Mouse (Mus musculus): ENCODE measurements around the gene Tomm34.

The Tomm34 gene

DNA sequence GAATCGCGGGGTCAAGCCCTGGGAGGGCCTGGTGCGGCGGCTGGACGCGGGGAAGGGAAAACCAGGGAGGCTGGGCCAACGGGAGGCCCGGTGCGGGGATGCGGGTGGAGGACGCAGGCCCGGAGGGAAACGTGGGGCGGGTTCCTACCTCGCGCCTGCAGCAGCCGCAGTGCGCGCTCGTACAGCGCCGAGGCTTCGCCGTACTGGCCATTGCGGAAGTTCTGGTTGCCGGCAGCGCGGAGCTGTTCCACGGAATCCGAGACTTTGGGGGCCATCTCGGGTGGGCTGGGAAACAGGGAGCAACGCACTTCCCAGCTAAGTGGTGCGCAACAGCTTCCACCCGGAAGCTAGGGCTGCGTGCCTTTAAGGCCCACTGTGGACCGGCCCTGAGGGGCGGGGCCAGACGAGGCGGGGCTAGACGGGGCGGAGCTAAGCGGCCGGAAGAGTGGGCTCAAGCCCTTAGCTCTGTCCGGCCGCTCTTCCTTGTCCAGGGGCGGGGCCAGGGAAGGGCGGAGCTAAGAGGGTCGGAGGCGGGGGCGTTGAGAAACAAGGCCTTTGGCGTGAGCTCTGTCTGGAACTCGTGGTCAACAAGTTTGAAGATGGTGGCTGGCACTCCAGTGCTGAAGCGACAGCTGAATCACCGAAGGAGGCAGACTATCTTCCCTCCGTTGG, at the start of gene Tomm34:
TSS of gene Tomm34 (minus strand) at position 405 of the 672 bp plus-strand sequence.
- DNase-seq = peak; percentile 95

GRCm38 (mm10) chr2:164119503-164119902, 48.5 kb upstream of the Tomm34 start:
- no peak for DNase-seq

- no peak for DNase-seq
These were observed 44.6 kb upstream of the Tomm34 start for GRCm38 (mm10) chr2:164115531-164115930.

- no peak for DNase-seq
These were observed 43.1 kb upstream of the Tomm34 start for GRCm38 (mm10) chr2:164114051-164114450.

- DNase-seq = no peak
These were observed 40.6 kb upstream of the Tomm34 start for GRCm38 (mm10) chr2:164111546-164111945.

- DNase-seq = no peak
These were observed 37.5 kb upstream of the Tomm34 start for GRCm38 (mm10) chr2:164108501-164108900.

DNA sequence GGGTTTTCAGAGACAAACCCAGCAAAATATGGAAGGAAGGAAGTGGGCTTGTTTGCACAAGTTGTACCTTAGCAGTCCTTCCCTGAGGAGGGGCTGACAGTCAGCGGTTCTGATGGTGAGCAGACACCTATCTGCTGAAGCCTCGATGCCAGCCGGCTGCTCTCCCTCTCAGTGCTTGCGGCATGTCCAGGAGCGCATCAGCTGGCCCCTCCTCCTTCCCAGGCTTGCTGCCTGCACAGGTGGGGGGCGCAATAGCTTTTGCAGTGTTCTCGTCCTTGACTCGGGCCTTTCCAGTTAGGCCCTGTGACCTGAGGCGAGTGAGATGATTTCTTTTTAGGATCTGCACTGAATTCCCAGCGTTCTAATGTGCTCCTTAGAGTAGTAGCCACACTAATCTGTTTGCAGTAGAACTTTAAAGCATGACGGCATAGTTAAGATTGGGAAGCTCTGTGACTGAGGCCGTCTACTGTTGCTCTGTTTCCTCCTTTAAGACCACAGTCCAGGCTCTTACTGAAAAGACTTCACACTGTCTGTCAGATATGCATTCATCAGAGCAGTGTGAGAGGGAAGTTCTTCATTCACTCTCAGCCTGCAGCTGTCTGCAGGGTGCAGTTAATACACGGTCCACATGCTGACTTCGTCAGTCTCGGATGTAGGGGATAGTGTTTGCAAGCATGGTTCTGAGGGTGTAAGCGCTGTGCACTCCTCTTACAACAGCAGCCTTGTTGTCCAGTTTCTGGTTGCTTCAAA, 36.3 kb upstream of the Tomm34 start:
- DNase-seq = no peak

GRCm38 (mm10) chr2:164106287-164107035, 35.5 kb upstream of the Tomm34 start:
- DNase-seq = no peak

- peak; percentile 32 for DNase-seq
These were observed 32.5 kb upstream of the Tomm34 start for GRCm38 (mm10) chr2:164103501-164103900.

DNA sequence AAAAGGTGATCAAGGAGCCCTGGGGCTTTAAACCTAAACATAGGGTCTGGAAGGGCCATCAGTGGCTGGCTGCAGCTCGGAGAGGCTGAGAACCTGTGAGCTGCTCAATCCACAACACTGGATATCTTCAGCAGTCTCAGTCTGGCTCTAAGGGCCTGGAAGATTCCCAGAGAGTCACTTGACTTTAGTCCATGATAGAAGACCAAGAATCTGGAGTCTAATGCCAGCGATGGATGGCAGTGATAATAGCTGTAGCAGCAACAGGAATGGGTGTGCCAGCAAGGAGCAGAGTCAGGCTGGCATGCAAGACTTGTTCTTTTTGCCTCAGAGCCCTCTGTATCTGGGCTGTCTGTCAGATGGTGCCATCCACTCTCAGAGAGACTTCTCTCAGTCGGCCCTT, 31.4 kb upstream of the Tomm34 start:
- DNase-seq = no peak

- DNase-seq = no peak
These were observed 31.0 kb upstream of the Tomm34 start for GRCm38 (mm10) chr2:164101936-164102335.

- DNase-seq = peak; percentile 77
These were observed 27.8 kb upstream of the Tomm34 start for GRCm38 (mm10) chr2:164098603-164099250.

DNA sequence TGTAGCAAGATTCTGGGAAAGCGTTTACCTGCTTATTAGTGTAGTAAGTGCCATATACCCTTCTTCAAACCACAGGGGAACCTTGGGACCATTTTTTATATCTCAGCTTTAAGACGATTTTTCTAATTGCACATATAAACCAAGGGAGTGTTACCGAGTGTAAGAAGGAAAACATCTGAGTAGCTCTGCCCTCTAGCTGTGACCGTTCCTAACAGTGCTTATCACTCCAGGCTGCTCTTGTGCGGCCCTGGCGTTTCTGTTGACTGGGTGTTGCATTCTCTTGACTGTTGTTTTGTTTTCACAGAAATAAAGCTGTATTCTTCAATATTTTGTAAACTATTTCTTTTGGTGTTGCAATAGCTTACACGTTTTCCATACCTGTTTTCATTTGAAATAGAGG, 23.2 kb upstream of the Tomm34 start:
- DNase-seq = no peak

GRCm38 (mm10) chr2:164089508-164089907, 18.5 kb upstream of the Tomm34 start:
- DNase-seq = no peak

- DNase-seq = no peak
These were observed 16.5 kb upstream of the Tomm34 start for GRCm38 (mm10) chr2:164087416-164088017.

DNA sequence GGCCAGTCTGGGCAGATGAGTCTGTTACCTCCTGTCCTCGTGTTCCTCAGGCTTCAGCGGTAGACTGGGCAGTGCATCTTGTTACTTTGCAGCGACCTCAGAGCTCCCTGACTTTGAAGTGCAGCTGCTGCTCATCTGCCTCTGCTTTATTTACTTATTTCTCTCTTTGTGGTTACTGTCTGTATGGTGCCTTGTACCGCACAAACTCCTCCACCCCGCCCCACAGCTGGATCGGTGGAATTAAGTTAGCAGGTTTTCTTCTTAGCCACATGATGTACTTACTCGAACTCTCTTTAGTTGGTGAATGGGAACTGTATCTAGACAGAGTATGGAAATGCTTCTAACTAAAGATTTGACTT, 13.4 kb upstream of the Tomm34 start:
- no peak for DNase-seq

GRCm38 (mm10) chr2:164083609-164084341, 12.8 kb upstream of the Tomm34 start:
- DNase-seq = no peak

DNA sequence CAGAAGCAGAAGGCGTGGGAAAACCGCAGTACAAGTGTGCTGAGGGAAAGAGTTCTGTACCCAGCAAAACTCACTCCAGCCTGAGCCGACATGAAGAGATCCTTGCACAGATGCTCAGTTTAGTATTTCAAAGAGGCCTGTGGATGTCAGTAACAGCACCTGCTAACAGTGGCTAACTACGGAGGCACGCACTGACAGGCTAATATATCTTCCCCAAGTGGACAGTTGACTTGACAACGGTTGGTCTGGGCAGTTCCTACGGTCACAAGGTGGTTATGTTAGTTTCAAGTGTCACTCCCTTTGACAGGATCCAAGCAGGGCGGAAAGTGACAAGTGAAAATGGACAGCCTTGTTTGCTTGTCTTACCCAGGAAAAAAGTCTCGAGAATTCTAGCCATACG, 11.2 kb upstream of the Tomm34 start:
- no peak for DNase-seq

- no peak for DNase-seq
These were observed 10.6 kb upstream of the Tomm34 start for GRCm38 (mm10) chr2:164081577-164081976.

- no peak for DNase-seq
These were observed 8.5 kb upstream of the Tomm34 start for GRCm38 (mm10) chr2:164079488-164079887.

DNA sequence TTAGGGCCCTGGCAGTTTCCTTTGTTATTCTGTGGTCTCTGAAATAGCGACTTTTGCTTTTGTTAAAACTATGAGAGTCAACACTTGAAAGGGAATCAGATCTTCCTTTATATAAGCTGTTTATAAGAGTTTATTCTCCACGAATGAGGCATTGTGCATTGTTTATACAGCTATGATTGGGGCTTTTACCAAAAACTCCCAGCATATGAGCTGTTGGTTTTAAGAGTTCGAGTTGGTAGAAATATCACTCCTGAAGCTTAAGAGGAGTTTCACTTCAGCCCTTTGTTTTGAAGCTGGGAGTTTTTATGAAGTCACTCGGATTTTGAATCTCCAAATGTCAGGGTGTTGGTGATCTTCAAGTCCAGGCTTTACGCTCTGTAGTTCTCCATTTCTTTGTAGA, 6.9 kb upstream of the Tomm34 start:
- no peak for DNase-seq

- no peak for DNase-seq
These were observed 6.0 kb upstream of the Tomm34 start for GRCm38 (mm10) chr2:164076874-164077425.

Measured in cerebellum, adult 11-12 months (tissue).